Mouse (Mus musculus) layer of hippocampus, adult 8-10 months (tissue): ENCODE results near the gene Gmip. TPM values are rescaled to one million over a fixed set of nuclear protein-coding genes. Genes with fewer than 3 reads are reported as not detected.

Experiments
- DNase-seq, 2 experiments: peaks; one replicate each; pipeline ENCODE4 v3.0.0; 2022; ENCODE audit warnings: low spot score in 2 of 2
- total RNA-seq, 4 experiments: library from RNA; stranded (reverse); gene quantifications; 2 replicates each; pipeline ENCODE4 v1.2.4; 2022

Gmip gene
- 10 to 100 TPM; 15.1 to 28.6 (median 18.1) TPM for total RNA-seq

DNA sequence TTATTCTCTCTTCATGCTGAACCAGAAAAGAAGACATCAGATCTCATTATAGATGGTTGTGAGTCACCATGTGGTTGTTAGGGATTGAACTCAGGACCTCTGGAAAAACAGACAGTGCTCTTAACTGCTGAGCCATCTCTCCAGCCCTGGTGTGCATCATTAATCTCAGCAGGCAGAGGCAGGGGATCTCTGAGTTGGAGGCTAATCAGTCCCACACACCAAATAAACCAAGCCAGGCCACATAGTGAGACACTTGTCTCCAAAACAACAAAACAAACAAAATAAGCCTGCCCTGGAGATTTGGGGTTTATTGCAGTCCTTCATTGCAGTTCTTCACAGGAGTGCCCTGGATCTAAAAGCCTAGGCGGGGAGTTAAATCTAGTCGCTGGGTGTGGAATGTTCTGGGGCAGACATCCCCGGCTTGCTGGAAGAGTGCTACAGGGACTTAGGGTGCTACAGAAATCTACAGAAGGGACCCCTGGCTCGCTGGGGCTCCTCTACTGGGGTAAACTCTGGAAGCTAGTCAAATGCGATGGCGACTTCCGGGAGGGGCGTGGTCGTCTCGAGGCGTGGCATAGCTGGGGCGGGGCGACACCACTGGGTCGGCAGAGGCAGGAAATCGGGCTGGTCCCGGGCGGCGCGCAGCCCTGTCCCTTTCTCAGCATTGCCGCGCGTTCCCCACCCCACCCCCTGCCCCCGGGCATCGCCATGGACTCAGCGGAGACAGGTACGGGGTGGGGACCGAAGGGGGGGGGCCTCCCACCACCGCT is at the start of gene Gmip:
TSS of gene Gmip (plus strand) at position 586 of the 770 bp plus-strand sequence.
- DNase-seq: no peak

DNA sequence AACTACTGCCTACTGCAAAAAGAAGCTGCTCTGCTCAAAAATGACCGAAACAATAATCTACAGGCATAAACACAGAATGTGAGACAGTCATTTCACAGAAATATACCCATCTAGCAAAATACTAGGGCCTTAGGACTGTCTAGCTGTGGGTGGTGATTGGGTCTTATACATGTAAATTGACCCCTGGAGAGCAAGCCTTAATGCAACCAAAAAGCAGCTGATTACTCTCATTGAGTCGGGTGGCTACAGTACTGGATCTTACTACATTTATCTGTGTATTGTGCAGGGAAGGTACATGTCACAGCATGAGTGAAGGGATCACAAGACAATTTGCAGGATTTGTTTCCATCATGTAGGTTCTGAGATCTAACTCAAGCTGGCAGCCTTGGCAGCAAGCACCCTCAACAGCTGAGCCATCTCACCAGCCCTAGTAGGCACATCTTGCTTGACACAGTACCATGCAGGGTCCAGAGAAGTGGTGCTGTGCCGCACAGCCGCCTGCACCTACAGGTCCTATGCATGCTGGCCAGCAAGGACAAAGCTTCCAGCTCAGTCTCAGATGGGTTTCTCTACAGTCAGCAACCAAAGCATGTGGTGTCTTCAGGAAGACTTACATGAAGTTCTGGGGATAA is 46.5 kb upstream of the Gmip start:
- no peak for DNase-seq

DNA sequence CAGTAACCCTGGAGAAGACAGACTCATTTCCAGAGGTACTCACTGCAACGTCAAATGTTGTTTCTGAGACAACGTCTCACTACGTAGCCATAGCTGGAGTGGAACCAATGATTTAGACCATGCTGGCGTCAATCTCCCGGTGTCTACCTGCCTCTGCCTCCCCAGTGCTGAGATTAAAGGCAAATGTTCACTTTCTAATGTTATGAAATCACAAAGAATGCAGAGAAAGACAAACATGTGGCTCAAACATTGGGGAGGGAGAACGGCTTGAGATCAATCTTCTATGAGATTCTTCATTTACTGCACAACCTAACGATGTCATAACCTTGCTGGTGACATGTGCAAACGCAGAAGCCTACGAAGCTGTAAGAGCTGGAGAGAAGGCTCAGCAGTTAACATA is 37.3 kb upstream of the Gmip start:
- DNase-seq: no peak

DNA sequence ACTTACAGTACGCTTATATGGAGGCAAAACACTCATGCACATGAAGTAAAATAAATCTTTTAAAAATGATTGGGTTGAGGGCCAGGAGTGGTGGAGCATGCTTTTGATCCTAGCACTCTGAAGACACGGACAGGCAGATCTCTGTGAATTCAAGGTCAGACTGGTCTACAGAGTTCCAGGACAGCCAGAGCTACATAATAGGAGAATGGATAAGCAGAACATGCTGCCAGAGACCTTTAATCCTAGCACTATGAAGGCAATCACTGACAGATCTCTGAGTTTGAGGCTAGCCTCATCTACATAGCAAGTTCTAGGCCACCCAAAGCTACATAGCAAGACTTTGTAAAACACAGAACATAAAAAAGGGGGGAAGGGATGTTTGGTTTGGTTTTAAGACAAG is 36.4 kb upstream of the Gmip start:
- DNase-seq: no peak

DNA sequence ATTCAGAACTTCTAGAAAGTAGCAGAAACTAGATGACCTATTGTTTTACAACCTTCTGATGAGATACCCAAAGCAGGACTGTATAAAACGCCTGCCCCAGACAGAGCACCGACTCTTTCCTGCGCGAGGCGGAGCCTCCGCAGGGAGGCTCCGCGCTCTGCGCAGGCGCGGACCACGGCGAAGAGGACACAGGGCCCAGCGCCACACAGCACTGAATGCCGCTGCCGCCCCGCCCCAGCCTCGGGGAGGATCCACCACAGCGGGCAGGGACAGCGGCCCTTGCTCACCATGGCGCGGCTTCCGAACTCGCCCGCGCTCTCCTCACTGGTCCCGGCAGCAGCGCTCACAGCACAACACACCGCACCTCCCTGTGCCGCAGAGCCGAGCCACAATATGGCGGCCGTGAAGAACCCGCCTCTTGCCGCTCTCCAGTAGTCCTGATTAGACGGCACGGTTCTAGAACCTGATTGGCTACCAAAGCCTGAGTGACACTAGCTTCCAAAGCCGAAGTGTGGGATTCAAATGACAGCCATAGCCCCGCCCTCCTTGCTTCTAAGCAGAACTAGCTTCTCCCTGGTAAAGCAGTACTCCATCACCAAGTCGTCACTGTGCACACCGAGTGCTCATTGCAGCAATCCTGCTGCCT is 33.9 kb upstream of the Gmip start, which contains the start of gene Gm20422:
TSS of gene Gm20422 (minus strand) at position 384 of the 646 bp plus-strand sequence.
- DNase-seq: peak; percentile 88 to 93

DNA sequence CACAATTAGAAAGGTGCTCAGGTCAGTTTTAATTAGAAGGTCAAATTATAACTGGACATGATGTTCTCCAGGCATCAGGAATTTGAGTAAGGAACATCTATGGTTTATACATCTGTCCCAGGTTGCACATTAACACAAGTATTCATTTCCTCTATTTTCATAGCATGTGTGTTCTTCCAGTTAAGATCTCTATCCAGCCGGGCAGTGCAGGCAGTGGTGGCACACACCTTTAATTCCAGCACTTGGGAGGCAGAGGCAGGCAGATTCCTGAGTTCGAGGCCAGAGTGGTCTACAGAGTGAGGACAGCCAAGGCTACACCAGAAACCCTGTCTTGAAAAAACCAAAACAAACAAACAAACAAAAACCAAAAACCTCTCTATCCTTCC is 33.3 kb upstream of the Gmip start:
- DNase-seq: no peak

DNA sequence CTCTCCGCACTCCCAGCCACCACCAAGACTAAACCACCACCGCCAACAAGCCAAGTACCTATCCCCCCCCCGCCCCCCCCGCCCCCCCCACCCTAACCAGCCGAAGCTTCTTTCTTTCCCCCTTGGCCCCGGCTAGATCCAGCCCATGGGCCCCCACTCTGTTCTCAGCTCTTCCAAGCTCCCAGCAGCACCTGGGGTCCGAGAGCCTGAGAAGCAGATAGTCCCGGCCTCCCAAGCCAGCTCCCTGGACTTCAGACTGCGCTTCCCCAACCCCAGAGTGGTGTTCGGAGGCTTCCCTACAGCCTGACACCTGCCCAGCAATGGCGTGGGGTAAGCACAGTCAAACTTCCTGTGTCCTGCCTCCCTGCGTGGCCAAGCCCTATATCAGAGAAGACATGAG is 31.4 kb upstream of the Gmip start:
- DNase-seq: no peak

DNA sequence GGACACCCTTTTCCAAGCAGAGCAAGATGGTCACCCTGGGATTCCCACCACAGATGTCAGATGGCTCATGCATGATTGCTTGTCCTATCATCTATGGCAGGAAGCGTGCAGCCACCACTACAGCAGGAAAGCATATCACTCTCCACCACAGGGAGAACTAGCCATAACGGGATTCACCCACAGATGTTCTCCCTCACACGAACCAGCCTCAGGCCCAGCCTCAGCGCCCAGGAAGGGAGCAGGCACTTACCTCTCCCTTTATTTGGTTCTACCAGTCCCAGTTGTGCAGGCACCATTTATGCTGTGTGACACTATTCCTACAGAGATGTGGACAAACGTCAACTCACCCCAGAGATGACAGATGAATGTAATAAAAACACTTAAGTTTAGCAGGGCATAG is 19.4 kb upstream of the Gmip start:
- DNase-seq: no peak

DNA sequence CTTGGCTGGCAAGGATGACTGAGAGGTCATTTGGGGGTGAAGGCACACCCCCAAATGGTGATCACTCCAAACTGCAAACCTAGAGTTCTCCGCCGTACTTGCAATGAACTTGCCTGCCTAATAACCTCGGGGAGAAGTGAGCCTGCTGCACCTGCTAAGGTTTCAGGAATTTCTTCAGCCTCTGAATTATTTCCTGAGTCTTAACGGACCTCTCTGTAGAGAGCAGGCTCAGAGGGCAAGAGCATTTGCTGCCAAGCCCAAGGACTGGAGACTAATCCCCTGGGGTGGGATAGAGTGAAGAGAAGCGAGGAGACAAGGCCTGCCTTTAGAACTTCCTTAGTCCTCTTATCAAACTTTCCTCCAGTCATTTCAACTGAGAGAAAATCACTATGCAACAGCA is 18.7 kb upstream of the Gmip start:
- no peak for DNase-seq

DNA sequence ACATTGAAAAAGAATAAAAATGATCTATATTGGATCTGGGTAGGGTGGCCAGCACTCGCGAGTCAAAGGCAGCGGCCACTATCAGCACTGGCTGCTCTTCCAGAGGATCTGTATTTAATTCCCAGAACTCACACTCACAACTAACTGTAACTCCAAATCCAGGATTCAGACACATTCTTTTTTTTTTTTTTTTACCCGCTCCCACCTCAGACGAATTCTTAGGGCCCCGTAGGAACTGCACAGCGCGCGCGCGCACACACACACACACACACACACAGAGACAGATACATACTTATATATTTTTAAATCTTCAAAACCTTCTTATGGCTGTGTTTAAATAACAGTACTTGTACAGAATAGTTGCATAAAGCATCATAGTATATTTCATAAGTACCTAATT is 18.1 kb upstream of the Gmip start:
- DNase-seq: no peak

DNA sequence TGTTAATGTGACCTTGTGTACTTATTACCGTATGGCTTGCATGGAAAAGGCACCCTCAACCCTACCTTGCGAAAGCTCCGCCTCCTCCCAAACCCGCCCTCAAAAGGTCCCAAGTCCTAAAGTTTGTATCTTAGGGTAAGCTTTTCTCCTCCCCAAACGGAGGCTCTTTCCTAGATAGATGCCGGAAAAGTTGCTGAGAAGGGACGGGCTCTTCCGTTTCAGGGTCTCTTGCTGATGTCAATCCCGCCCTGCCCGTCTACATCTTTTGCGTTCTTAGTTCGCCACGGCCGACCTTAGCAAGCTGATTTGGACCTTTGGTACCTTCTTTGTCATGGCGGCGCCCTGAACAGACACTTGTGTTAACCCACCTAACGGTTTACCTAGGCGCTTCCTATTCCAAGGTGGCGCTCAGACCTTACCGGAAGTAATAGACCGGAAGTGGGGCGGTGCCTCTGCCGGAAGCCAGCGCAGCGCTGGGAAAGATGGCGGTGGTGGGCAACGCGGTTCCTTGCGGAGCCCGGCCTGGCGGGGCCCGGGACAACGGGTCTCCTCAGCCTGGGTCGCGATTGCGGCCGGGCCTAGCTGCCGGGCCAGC is 17.6 kb upstream of the Gmip start, which contains the start of the genes Atp13a1 and Zfp866:
TSS of gene Atp13a1 (plus strand) at position 391 of the 595 bp plus-strand sequence.
TSS of gene Zfp866 (minus strand) at position 406 of the 595 bp plus-strand sequence.
- peak; percentile 79 to 88 for DNase-seq

DNA sequence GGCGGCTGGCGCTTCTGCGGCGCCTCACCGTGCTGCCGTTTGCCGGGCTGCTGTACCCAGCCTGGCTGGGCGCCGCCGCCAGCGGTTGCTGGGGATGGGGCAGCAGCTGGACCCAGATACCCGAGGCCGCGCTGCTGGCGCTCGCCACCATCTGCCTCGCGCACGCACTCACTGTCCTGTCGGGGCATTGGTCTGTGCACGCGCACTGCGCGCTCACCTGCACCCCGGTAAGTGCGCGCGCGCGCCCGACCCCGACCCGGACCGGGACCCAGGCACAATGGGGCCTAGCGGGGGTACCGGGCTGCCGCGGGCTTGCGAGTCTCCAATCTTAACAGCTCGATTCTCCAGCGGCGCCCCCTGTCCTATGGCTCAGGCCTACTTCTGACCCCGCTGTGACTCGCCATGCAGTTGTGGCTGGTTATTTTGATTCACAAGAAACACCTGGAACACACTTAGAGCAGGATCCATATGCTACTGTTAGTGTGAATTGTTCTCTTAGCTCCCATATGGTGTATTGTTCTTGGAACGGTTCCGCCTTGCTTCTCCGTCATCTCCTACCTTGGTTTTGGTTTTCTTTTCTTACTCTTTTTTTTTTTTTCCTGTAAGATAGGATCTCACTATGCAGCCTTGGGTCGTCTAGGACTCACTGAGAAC is 16.9 kb upstream of the Gmip start:
- no peak for DNase-seq

DNA sequence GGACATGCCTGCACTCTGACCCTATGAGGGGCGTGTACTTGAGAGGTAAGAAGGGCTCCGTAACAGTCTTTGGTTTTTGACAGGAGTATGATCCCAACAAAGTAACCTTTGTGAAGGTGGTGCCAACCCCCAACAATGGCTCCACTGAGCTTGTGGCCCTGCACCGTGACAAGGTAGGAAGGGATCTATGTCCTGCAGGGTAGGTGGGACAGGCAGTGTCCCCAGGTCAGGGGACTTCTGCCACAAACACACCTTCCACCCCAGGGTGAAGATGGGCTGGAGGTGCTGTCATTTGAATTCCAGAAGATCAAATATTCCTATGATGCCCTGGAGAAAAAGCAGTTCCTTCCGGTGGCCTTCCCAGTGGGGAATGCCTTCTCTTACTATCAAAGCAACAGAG is 14.8 kb upstream of the Gmip start:
- no peak for DNase-seq

DNA sequence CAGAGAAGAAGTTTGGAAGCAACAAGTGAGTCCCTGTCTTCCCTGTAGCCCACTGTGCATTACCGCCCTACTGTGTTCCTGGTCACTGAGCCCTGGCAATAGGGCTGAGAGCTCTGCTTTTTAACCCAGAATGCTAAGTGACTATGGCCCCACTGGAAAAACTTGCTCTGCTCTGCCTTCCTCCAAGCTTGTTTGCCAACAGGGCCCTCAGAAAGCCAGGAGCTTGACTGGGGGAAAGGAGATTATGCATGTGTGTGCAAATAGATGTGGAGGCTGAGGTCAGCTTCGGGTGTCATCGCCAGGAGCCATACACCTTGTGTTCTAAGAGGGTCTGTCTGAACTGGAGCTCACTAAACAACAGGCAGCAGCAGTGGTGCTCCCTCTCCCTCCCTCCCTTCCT is 14.4 kb upstream of the Gmip start:
- DNase-seq: no peak

DNA sequence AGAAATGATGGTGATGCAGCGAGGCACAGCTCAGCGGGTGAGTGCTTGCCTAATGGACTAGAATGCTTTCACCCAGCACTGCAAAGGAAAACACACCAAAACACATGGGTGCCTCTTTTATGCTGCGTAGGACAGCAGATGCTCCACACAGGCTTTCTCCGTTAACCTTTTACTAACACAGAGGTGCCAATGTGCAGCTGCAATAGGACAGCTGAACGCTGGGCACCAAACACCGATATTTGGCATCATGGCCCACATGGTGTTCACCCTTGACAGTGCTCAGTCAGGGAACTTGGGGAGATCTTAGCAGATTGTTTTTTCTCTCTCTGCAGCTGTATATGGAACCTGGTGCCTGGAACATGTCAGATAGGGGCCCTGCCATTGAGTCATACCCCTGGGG is 13.6 kb upstream of the Gmip start:
- no peak for DNase-seq

DNA sequence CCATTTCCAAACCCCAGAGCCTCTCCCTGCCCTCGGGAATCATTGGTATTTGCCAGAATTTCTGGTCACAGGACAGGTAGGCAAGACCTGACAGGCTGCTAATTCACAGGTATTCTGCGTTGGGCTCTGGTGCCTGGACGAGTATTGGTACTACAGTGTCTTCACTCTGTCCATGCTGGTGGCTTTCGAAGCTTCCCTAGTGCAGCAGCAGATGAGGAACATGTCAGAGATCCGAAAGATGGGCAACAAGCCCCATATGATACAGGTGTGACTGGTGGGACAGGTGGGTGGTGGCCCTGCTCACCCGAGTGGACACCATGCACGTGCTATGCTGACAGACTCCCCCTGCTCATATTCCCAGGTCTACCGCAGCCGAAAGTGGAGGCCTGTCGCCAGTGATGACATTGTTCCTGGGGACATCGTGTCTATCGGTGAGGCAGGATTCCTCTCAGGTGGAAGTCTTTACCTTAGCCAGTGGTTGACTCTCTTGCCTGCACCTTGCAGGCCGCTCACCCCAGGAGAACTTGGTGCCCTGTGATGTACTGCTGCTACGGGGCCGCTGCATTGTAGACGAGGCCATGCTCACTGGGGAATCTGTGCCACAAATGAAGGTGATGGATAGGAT is 11.6 kb upstream of the Gmip start:
- no peak for DNase-seq

DNA sequence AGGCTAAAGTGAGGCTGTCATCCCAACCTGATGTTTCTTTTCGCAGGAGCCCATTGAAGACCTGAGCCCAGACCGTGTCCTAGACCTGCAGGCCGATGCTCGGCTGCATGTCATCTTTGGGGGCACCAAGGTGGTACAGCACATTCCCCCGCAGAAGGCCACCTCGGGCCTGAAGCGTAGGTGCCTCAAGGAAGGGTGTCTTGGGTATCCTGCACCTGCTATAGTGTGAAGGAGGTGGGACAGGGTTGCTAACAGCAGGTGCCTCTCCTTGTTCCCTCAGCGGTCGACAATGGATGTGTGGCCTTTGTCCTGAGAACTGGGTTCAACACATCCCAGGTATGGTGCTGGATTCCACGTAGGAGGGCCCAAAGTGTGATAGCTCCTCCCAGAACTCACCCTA is 10.8 kb upstream of the Gmip start:
- no peak for DNase-seq

DNA sequence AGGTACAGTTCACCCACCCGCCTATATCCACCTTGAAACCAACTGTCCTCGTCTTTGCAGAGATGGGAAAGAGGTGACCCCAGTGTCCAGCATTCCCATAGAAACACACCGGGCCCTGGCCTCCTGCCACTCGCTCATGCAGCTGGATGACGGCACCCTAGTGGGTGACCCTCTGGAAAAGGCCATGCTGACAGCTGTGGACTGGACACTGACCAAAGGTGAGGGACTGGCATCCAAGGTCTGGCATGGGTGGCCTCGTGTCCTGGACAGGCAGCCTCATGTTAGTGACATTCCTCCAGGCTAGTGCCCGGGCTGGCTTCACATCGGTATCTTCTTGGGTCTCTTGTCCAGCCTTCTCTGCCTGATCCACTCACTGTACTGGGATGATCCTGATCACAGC is 9.2 kb upstream of the Gmip start:
- DNase-seq: no peak

DNA sequence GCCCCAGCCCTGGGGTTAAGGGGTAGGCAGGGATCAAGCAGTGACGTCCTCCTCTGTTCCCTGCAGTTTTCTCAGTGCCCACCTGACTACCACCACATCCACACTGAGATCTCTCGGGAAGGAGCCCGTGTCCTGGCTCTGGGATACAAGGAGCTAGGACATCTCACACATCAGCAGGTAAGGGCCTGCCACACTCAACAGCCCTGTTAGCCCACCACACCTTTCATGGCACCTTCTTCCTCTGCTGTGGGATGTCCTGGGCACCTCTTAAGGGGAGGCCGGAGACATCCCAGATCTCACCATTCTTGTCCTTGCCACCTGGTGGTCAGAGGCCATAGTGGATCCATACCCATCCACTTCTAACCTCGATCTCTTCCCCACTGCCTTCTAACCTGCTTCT is 8.5 kb upstream of the Gmip start:
- no peak for DNase-seq

DNA sequence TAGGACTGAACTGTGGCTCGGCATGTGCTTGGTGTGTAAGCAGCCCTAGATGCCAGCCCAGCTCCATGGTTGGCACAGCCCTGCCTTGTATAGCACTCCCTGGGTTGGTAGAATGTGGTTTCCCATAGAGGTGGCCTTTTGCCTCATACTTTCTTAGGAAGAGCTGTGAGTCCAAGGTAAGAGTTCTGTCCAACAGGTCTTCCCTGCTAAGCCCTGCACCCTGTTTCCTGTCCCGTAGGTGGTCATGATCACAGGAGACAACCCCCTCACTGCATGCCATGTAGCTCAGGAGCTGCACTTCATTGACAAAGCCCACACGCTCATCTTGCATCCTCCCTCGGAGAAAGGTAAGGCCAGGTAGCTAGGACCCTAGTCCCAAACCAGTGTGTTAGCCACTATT is 6.7 kb upstream of the Gmip start:
- DNase-seq: no peak

DNA sequence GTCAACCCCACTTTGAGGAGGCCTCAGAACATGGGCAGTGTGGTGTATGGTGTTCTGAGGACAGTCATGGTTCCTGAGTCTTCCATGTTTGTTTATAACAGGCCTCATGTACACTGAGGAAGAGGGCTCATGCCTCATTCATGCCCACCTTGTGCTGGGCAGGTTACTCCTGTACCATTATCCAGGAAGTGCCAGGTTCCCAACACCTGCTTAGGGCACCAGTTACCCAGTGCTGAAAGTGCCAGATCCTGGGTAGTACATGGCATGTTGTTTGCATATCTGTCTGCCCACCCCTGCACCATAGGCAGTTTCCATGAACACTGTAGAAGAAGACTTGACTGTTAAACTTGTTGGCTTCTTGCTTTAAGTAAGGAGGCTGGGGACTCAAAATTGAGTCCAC is 6.3 kb upstream of the Gmip start:
- no peak for DNase-seq
